Mouse (Mus musculus): ENCODE results near the gene Ulk4. TPM values are rescaled to one million over a fixed set of nuclear protein-coding genes. Genes with fewer than 3 reads are reported as not detected.

Ulk4 gene
- polyA plus RNA-seq, 1 experiment from 2014 or later = 65.6 TPM

- H3K4me2 ChIP-seq (replicated peaks) = no peak overlapping the region
- ATAC-seq (ENCODE audit: low FRiP score) (no peak), DNase-seq (ENCODE audit: low spot score) (no peak)
- H3K9ac ChIP-seq = no peak overlapping the region
- H3K36me3 ChIP-seq (replicated peaks; ENCODE audit: control insufficient read depth, insufficient read depth) = peaks cover 15% of the 10 kb centered on the region
- no peaks in the 10 kb centered on the region for H3K4me1 ChIP-seq (replicated peaks; ENCODE audit: control insufficient read depth, insufficient read depth, low read length)
- no peaks in the 10 kb centered on the region for H3K27me3 ChIP-seq (ENCODE audit: control insufficient read depth, insufficient read depth, low read length)
- H3K4me3 ChIP-seq (replicated peaks; ENCODE audit: low read length) = no peak overlapping the region
- no peak overlapping the region for H3K27ac ChIP-seq
- H3K9me3 ChIP-seq (ENCODE audit: control insufficient read depth, low read length) = no peaks in the 10 kb centered on the region
- 83% methylated on average over 6 of the region's 6 CpGs for WGBS
Measured at GRCm38 (mm10) chr9:120973026-120973515, 303.9 kb downstream of the Ulk4 start.

GRCm38 (mm10) chr9:120965007-120965406 lies 312.0 kb downstream of the Ulk4 start:
- WGBS = 86% methylated on average over 10 of the region's 10 CpGs
- no peak for DNase-seq (ENCODE audit: low spot score)
- H3K36me3 ChIP-seq (replicated peaks; ENCODE audit: control insufficient read depth, insufficient read depth) = peaks cover 84% of the 10 kb centered on the region

GRCm38 (mm10) chr9:120964224-120964623 lies 312.8 kb downstream of the Ulk4 start:
- Histone ChIP-seq H3K4me2 (replicated peaks) (no peak overlapping the region), H3K36me3 (replicated peaks; ENCODE audit: control insufficient read depth, insufficient read depth) (peaks cover 88% of the 10 kb centered on the region), H3K27ac (no peak overlapping the region), H3K9me3 (ENCODE audit: control insufficient read depth, low read length) (no peaks in the 10 kb centered on the region), H3K4me1 (replicated peaks; ENCODE audit: control insufficient read depth, insufficient read depth, low read length) (no peaks in the 10 kb centered on the region), H3K4me3 (replicated peaks; ENCODE audit: low read length) (no peak overlapping the region), H3K27me3 (ENCODE audit: control insufficient read depth, insufficient read depth, low read length) (no peaks in the 10 kb centered on the region), H3K9ac (no peak overlapping the region)
- ATAC-seq (ENCODE audit: low FRiP score) = no peak
- 78% methylated on average over 5 of the region's 5 CpGs for WGBS
- DNase-seq (ENCODE audit: low spot score) = no peak

More at GRCm38 (mm10) chr9:120965007-120965406, 312.0 kb downstream of the Ulk4 start:
- no peaks in the 10 kb centered on the region for H3K27me3 ChIP-seq (ENCODE audit: control insufficient read depth, insufficient read depth, low read length)
- H3K4me3 ChIP-seq (replicated peaks; ENCODE audit: low read length) = no peak overlapping the region
- H3K27ac ChIP-seq = no peak overlapping the region
- H3K9me3 ChIP-seq (ENCODE audit: control insufficient read depth, low read length) = no peaks in the 10 kb centered on the region
- no peak for ATAC-seq (ENCODE audit: low FRiP score)
- no peaks in the 10 kb centered on the region for H3K4me1 ChIP-seq (replicated peaks; ENCODE audit: control insufficient read depth, insufficient read depth, low read length)
- H3K4me2 ChIP-seq (replicated peaks) = no peak overlapping the region
- no peak overlapping the region for H3K9ac ChIP-seq

DNA sequence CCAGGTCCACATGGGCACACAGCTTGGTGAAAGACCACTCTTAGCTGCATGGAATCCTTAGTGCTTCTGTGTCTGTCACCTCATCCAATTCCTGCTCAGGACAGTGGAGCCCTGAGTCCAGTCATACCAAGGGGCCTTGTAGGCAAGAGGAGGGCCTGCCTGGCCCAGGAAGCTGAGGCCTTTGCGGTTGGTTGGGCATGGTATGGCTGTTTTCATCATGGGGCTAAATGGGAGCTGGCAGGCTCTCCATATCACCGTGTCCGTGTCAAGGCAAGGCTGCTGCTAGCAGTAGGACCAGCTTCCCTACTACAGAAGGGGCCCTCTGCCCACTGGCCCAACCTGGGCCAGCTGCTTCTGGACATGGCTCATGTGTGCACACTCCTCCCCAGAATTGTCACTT lies 313.3 kb downstream of the Ulk4 start:
- no peak overlapping the region for H3K27ac ChIP-seq
- no peak for ATAC-seq (ENCODE audit: low FRiP score)
- no peak for DNase-seq (ENCODE audit: low spot score)
- peaks cover 88% of the 10 kb centered on the region for H3K36me3 ChIP-seq (replicated peaks; ENCODE audit: control insufficient read depth, insufficient read depth)
- WGBS = 84% methylated on average over 3 of the region's 3 CpGs
- no peaks in the 10 kb centered on the region for H3K27me3 ChIP-seq (ENCODE audit: control insufficient read depth, insufficient read depth, low read length)
- no peaks in the 10 kb centered on the region for H3K9me3 ChIP-seq (ENCODE audit: control insufficient read depth, low read length)
- H3K9ac ChIP-seq = no peak overlapping the region
- no peak overlapping the region for H3K4me2 ChIP-seq (replicated peaks)
- no peaks in the 10 kb centered on the region for H3K4me1 ChIP-seq (replicated peaks; ENCODE audit: control insufficient read depth, insufficient read depth, low read length)
- no peak overlapping the region for H3K4me3 ChIP-seq (replicated peaks; ENCODE audit: low read length)

GRCm38 (mm10) chr9:120963104-120963503 lies 313.9 kb downstream of the Ulk4 start:
- H3K36me3 ChIP-seq (replicated peaks; ENCODE audit: control insufficient read depth, insufficient read depth) = peaks cover 88% of the 10 kb centered on the region
- 99% methylated on average over 4 of the region's 4 CpGs for WGBS
- no peaks in the 10 kb centered on the region for H3K4me1 ChIP-seq (replicated peaks; ENCODE audit: control insufficient read depth, insufficient read depth, low read length)
- no peak overlapping the region for H3K27ac ChIP-seq
- no peaks in the 10 kb centered on the region for H3K9me3 ChIP-seq (ENCODE audit: control insufficient read depth, low read length)
- ATAC-seq (ENCODE audit: low FRiP score) (no peak), DNase-seq (ENCODE audit: low spot score) (no peak)
- no peak overlapping the region for H3K4me2 ChIP-seq (replicated peaks)
- no peak overlapping the region for H3K9ac ChIP-seq
- no peaks in the 10 kb centered on the region for H3K27me3 ChIP-seq (ENCODE audit: control insufficient read depth, insufficient read depth, low read length)
- no peak overlapping the region for H3K4me3 ChIP-seq (replicated peaks; ENCODE audit: low read length)

DNA sequence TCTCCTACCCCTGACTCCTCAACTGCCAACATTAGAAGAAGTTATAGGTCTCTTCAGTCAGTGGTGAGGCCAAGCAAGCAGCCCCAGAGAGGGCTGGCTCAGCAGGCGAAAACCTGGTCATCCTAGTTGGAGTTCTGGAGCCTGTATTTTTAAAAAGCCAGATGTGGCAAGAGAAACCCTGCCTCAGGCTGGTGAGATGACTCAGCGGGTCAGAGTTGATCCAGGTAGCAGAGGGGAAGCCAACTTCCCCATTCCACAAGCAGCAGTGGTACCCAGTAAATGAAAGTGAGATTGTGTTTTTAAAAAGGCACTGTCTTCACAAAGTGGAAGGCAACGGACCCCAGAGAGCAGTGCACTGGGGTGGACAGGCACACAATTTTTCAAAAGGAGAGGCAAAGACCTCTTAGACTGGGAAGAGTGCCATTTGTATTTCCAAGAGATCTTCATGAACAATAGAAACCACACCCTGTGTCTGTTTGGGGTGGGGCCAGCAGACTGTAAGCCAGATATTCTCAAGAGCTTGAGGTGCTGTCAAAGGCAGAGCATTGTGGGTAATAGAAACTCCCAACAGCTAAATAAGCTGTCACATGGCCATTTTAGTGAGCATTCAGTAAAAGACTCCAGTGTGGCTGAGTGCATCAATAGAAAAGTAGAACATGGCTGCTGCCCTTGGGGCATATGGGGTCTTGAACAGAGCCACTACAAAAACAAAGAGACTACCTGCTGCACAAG lies 314.9 kb downstream of the Ulk4 start:
- H3K4me2 ChIP-seq (replicated peaks) = no peak overlapping the region
- no peak overlapping the region for H3K27ac ChIP-seq
- peaks cover 91% of the 10 kb centered on the region for H3K36me3 ChIP-seq (replicated peaks; ENCODE audit: control insufficient read depth, insufficient read depth)
- DNase-seq (ENCODE audit: low spot score) (no peak), ATAC-seq (ENCODE audit: low FRiP score) (no peak)
- H3K4me1 ChIP-seq (replicated peaks; ENCODE audit: control insufficient read depth, insufficient read depth, low read length) = no peaks in the 10 kb centered on the region
- H3K9me3 ChIP-seq (ENCODE audit: control insufficient read depth, low read length) = no peaks in the 10 kb centered on the region
- WGBS = 83% methylated on average over 3 of the region's 3 CpGs
- no peak overlapping the region for H3K9ac ChIP-seq
- no peaks in the 10 kb centered on the region for H3K27me3 ChIP-seq (ENCODE audit: control insufficient read depth, insufficient read depth, low read length)
- H3K4me3 ChIP-seq (replicated peaks; ENCODE audit: low read length) = no peak overlapping the region

- Histone ChIP-seq H3K27ac (no peak overlapping the region), H3K9ac (no peak overlapping the region), H3K9me3 (ENCODE audit: control insufficient read depth, low read length) (no peaks in the 10 kb centered on the region), H3K4me2 (replicated peaks) (no peak overlapping the region), H3K4me3 (replicated peaks; ENCODE audit: low read length) (no peak overlapping the region), H3K4me1 (replicated peaks; ENCODE audit: control insufficient read depth, insufficient read depth, low read length) (no peaks in the 10 kb centered on the region), H3K27me3 (ENCODE audit: control insufficient read depth, insufficient read depth, low read length) (no peaks in the 10 kb centered on the region), H3K36me3 (replicated peaks; ENCODE audit: control insufficient read depth, insufficient read depth) (peaks cover 92% of the 10 kb centered on the region)
- DNase-seq (ENCODE audit: low spot score) (no peak), ATAC-seq (ENCODE audit: low FRiP score) (no peak)
- 78% methylated on average over 3 of the region's 3 CpGs for WGBS
Measured at GRCm38 (mm10) chr9:120961466-120961865, 315.5 kb downstream of the Ulk4 start.

- Histone ChIP-seq H3K4me1 (replicated peaks; ENCODE audit: control insufficient read depth, insufficient read depth, low read length) (no peaks in the 10 kb centered on the region), H3K9ac (no peak overlapping the region), H3K4me2 (replicated peaks) (no peak overlapping the region), H3K36me3 (replicated peaks; ENCODE audit: control insufficient read depth, insufficient read depth) (peaks cover 93% of the 10 kb centered on the region), H3K27ac (no peak overlapping the region), H3K9me3 (ENCODE audit: control insufficient read depth, low read length) (no peaks in the 10 kb centered on the region), H3K27me3 (ENCODE audit: control insufficient read depth, insufficient read depth, low read length) (no peaks in the 10 kb centered on the region), H3K4me3 (replicated peaks; ENCODE audit: low read length) (no peak overlapping the region)
- ATAC-seq (ENCODE audit: low FRiP score) = no peak
- WGBS = 83% methylated on average over 4 of the region's 4 CpGs
- DNase-seq (ENCODE audit: low spot score) = no peak
Measured at GRCm38 (mm10) chr9:120960611-120961010, 316.4 kb downstream of the Ulk4 start.

DNA sequence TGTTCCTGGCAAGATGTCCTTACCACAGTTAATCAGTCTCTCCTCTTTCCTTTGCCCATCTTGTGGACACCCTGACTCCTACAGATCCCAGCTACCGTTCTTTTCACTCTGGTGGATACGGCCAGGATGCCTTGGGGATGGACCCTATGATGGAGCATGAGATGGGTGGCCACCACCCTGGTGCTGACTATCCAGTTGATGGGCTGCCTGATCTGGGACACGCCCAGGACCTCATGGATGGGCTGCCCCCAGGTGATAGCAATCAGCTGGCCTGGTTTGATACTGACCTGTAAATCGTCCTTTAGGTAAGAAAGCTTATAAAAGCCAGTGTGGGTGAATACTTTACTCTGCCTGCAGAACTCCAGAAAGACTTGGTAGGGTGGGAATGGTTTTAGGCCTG lies 317.8 kb downstream of the Ulk4 start:
- H3K27ac ChIP-seq = no peak overlapping the region
- no peak overlapping the region for H3K9ac ChIP-seq
- no peaks in the 10 kb centered on the region for H3K27me3 ChIP-seq (ENCODE audit: control insufficient read depth, insufficient read depth, low read length)
- ATAC-seq (ENCODE audit: low FRiP score) = no peak
- 91% methylated on average over 4 of the region's 4 CpGs for WGBS
- no peaks in the 10 kb centered on the region for H3K9me3 ChIP-seq (ENCODE audit: control insufficient read depth, low read length)
- H3K4me1 ChIP-seq (replicated peaks; ENCODE audit: control insufficient read depth, insufficient read depth, low read length) = no peaks in the 10 kb centered on the region
- DNase-seq (ENCODE audit: low spot score) = no peak
- no peak overlapping the region for H3K4me3 ChIP-seq (replicated peaks; ENCODE audit: low read length)
- H3K36me3 ChIP-seq (replicated peaks; ENCODE audit: control insufficient read depth, insufficient read depth) = peaks cover 94% of the 10 kb centered on the region
- no peak overlapping the region for H3K4me2 ChIP-seq (replicated peaks)

Data from hindbrain, embryonic 14.5 days (tissue).